Mouse (Mus musculus): ENCODE measurements around the gene Kcng1.

- no peak for TF ChIP-seq CTCF (IDR thresholded peaks at IDR 0.05; ENCODE audit: low read depth, low read length)
- TF ChIP-seq POLR2AphosphoS5 (IDR thresholded peaks at IDR 0.05; ENCODE audit: insufficient replicate concordance, low read depth, low read length) = no peak
- TF ChIP-seq TAL1 (conservative IDR thresholded peaks at IDR 0.05; ENCODE audit: low read depth, low read length) = no peak
- no peak for TF ChIP-seq GATA1 (IDR thresholded peaks at IDR 0.05; ENCODE audit: borderline replicate concordance, low read length)
Observed at GRCm38 (mm10) chr2:168320388-168321182, 39.0 kb upstream of the Kcng1 start.

All from G1E (cell line).